Mouse (Mus musculus): ENCODE measurements around the gene Hoxa5. TPM values are rescaled to one million over a fixed set of nuclear protein-coding genes. Genes with fewer than 3 reads are reported as not detected.
A peak's percentile ranks its signal among the peaks of the same experiment; 100 is the strongest.

Gene Hoxa5
- polyA plus RNA-seq, 1 experiment from 2014 or later, result 0.41 TPM

GRCm38 (mm10) chr6:52246916-52247315, 42.5 kb upstream of the Hoxa5 start:
- no peak overlapping the region for H3K4me3 ChIP-seq (replicated peaks)
- no peaks in the 10 kb centered on the region for H3K9me3 ChIP-seq (replicated peaks)
- ATAC-seq (ENCODE audit: insufficient read depth), result no peak
- H3K27ac ChIP-seq (replicated peaks), result no peak overlapping the region
- no peak overlapping the region for H3K4me2 ChIP-seq
- no peaks in the 10 kb centered on the region for H3K36me3 ChIP-seq (replicated peaks)
- no peak overlapping the region for H3K9ac ChIP-seq
- H3K4me1 ChIP-seq (replicated peaks), result no peaks in the 10 kb centered on the region
- H3K27me3 ChIP-seq, result peaks cover 100% of the 10 kb centered on the region
- 0% methylated on average over 3 of the region's 3 CpGs for WGBS (ENCODE audit: insufficient replicate concordance)

GRCm38 (mm10) chr6:52246403-52246803, 42.0 kb upstream of the Hoxa5 start:
- Histone ChIP-seq H3K4me2 (no peak overlapping the region), H3K9me3 (replicated peaks) (no peaks in the 10 kb centered on the region), H3K36me3 (replicated peaks) (no peaks in the 10 kb centered on the region), H3K4me1 (replicated peaks) (no peaks in the 10 kb centered on the region), H3K27ac (replicated peaks) (no peak overlapping the region), H3K27me3 (peaks cover 100% of the 10 kb centered on the region), H3K4me3 (replicated peaks) (no peak overlapping the region), H3K9ac (no peak overlapping the region)
- 2% methylated on average over 26 of the region's 26 CpGs for WGBS (ENCODE audit: insufficient replicate concordance)
- no peak for ATAC-seq (ENCODE audit: insufficient read depth)

GRCm38 (mm10) chr6:52245757-52246142, 41.4 kb upstream of the Hoxa5 start, which contains the start of gene Hoxa11:
Hoxa11 (minus strand) TSS chr6:52245810.
- Histone ChIP-seq H3K27ac (replicated peaks) (no peak within 1 kb of the TSS), H3K9me3 (replicated peaks) (no peaks in the 10 kb centered on the region), H3K36me3 (replicated peaks) (no peaks in the 10 kb centered on the region), H3K4me2 (no peak within 1 kb of the TSS), H3K4me1 (replicated peaks) (no peaks in the 10 kb centered on the region), H3K4me3 (replicated peaks) (no peak within 1 kb of the TSS), H3K9ac (no peak within 1 kb of the TSS), H3K27me3 (peaks cover 100% of the 10 kb centered on the region)
- no peak for ATAC-seq (ENCODE audit: insufficient read depth)
- whole genome bisulfite sequencing (ENCODE audit: insufficient replicate concordance), result under 1% methylated on average over 20 of the region's 20 CpGs

- no peak for ATAC-seq (ENCODE audit: insufficient read depth)
- Histone ChIP-seq H3K4me2 (no peak overlapping the region), H3K9me3 (replicated peaks) (no peaks in the 10 kb centered on the region), H3K4me3 (replicated peaks) (no peak overlapping the region), H3K36me3 (replicated peaks) (no peaks in the 10 kb centered on the region), H3K9ac (no peak overlapping the region), H3K4me1 (replicated peaks) (no peaks in the 10 kb centered on the region), H3K27me3 (peaks cover 100% of the 10 kb centered on the region), H3K27ac (replicated peaks) (no peak overlapping the region)
- WGBS (ENCODE audit: insufficient replicate concordance), result 1% methylated on average over 70 of the region's 71 CpGs
These were observed 40.8 kb upstream of the Hoxa5 start for GRCm38 (mm10) chr6:52245040-52245756.

GRCm38 (mm10) chr6:52244471-52245039, 40.2 kb upstream of the Hoxa5 start:
- H3K9me3 ChIP-seq (replicated peaks), result no peaks in the 10 kb centered on the region
- H3K4me1 ChIP-seq (replicated peaks), result no peaks in the 10 kb centered on the region
- H3K27ac ChIP-seq (replicated peaks), result no peak overlapping the region
- H3K27me3 ChIP-seq, result peaks cover 100% of the 10 kb centered on the region
- no peak overlapping the region for H3K4me2 ChIP-seq
- no peak overlapping the region for H3K9ac ChIP-seq
- WGBS (ENCODE audit: insufficient replicate concordance), result 3% methylated on average over 23 of the region's 23 CpGs
- no peaks in the 10 kb centered on the region for H3K36me3 ChIP-seq (replicated peaks)
- no peak overlapping the region for H3K4me3 ChIP-seq (replicated peaks)
- ATAC-seq (ENCODE audit: insufficient read depth), result no peak

- Histone ChIP-seq H3K9me3 (replicated peaks) (no peaks in the 10 kb centered on the region), H3K27ac (replicated peaks) (no peak overlapping the region), H3K27me3 (peaks cover 100% of the 10 kb centered on the region), H3K4me3 (replicated peaks) (no peak overlapping the region), H3K36me3 (replicated peaks) (no peaks in the 10 kb centered on the region), H3K4me1 (replicated peaks) (no peaks in the 10 kb centered on the region), H3K4me2 (no peak overlapping the region), H3K9ac (no peak overlapping the region)
- WGBS (ENCODE audit: insufficient replicate concordance), result under 1% methylated on average over 12 of the region's 12 CpGs
- ATAC-seq (ENCODE audit: insufficient read depth), result no peak
These were observed 39.3 kb upstream of the Hoxa5 start for GRCm38 (mm10) chr6:52243681-52244121.

GRCm38 (mm10) chr6:52242801-52243332, 38.5 kb upstream of the Hoxa5 start:
- Histone ChIP-seq H3K36me3 (replicated peaks) (no peaks in the 10 kb centered on the region), H3K4me3 (replicated peaks) (no peak overlapping the region), H3K4me1 (replicated peaks) (no peaks in the 10 kb centered on the region), H3K9me3 (replicated peaks) (no peaks in the 10 kb centered on the region), H3K27ac (replicated peaks) (no peak overlapping the region), H3K27me3 (peaks cover 100% of the 10 kb centered on the region), H3K4me2 (no peak overlapping the region), H3K9ac (no peak overlapping the region)
- no peak for ATAC-seq (ENCODE audit: insufficient read depth)
- 6% methylated on average over 4 of the region's 4 CpGs for WGBS (ENCODE audit: insufficient replicate concordance)

GRCm38 (mm10) chr6:52241001-52241621, 36.7 kb upstream of the Hoxa5 start:
- no peak overlapping the region for H3K27ac ChIP-seq (replicated peaks)
- H3K9me3 ChIP-seq (replicated peaks), result no peaks in the 10 kb centered on the region
- H3K4me3 ChIP-seq (replicated peaks), result no peak overlapping the region
- no peaks in the 10 kb centered on the region for H3K36me3 ChIP-seq (replicated peaks)
- no peak for ATAC-seq (ENCODE audit: insufficient read depth)
- peaks cover 100% of the 10 kb centered on the region for H3K27me3 ChIP-seq
- H3K4me1 ChIP-seq (replicated peaks), result no peaks in the 10 kb centered on the region
- H3K4me2 ChIP-seq, result no peak overlapping the region
- no peak overlapping the region for H3K9ac ChIP-seq
- WGBS (ENCODE audit: insufficient replicate concordance), result 3% methylated on average over 9 of the region's 9 CpGs

GRCm38 (mm10) chr6:52240389-52241000, 36.1 kb upstream of the Hoxa5 start, which contains the start of gene Hoxa10:
Hoxa10 (minus strand) TSS chr6:52240854.
- Histone ChIP-seq H3K4me2 (peak within 1 kb of the TSS; percentile 23; the same call in 1 of the 2 replicates), H3K9me3 (replicated peaks) (no peaks in the 10 kb centered on the region), H3K4me3 (replicated peaks) (no peak within 1 kb of the TSS), H3K4me1 (replicated peaks) (no peaks in the 10 kb centered on the region), H3K27me3 (peaks cover 100% of the 10 kb centered on the region), H3K9ac (no peak within 1 kb of the TSS), H3K36me3 (replicated peaks) (no peaks in the 10 kb centered on the region), H3K27ac (replicated peaks) (no peak within 1 kb of the TSS)
- 1% methylated on average over 35 of the region's 35 CpGs for WGBS (ENCODE audit: insufficient replicate concordance)
- no peak for ATAC-seq (ENCODE audit: insufficient read depth)

- 2% methylated on average over 30 of the region's 30 CpGs for WGBS (ENCODE audit: insufficient replicate concordance)
- H3K36me3 ChIP-seq (replicated peaks), result no peaks in the 10 kb centered on the region
- peak overlapping the region; percentile 23; the same call in 1 of the 2 replicates for H3K4me2 ChIP-seq
- no peaks in the 10 kb centered on the region for H3K9me3 ChIP-seq (replicated peaks)
- no peak overlapping the region for H3K4me3 ChIP-seq (replicated peaks)
- ATAC-seq (ENCODE audit: insufficient read depth), result no peak
- H3K27ac ChIP-seq (replicated peaks), result no peak overlapping the region
- no peaks in the 10 kb centered on the region for H3K4me1 ChIP-seq (replicated peaks)
- peaks cover 100% of the 10 kb centered on the region for H3K27me3 ChIP-seq
- H3K9ac ChIP-seq, result no peak overlapping the region
These were observed 35.4 kb upstream of the Hoxa5 start for GRCm38 (mm10) chr6:52239625-52240388.
